Mouse (Mus musculus) cortical plate, adult 2 months (tissue): ENCODE data around the gene Ccdc82.

Experiments
- CTCF ChIP-seq: fragments of 200-500 bp; IDR thresholded peaks from 2 replicates; pipeline ENCODE4 v1.5.1; 2011; ENCODE audit warnings: mild to moderate bottlenecking, control low read depth, low read length; ENCODE audit not compliant: insufficient read depth; ENCODE audit errors: extremely low read depth
- POLR2A ChIP-seq: fragments of 200-500 bp; IDR thresholded peaks from 2 replicates; pipeline ENCODE4 v1.6.1; 2011; ENCODE audit warnings: mild to moderate bottlenecking, low read length, control low read depth; ENCODE audit not compliant: insufficient read depth; ENCODE audit errors: extremely low read depth

- TF ChIP-seq CTCF: no peak
- no peak for TF ChIP-seq POLR2A
These were observed 63.1 kb downstream of the Ccdc82 start for GRCm38 (mm10) chr9:13309807-13310206.
